Mouse (Mus musculus): ENCODE results near the gene Bbs2.

The Bbs2 gene

DNA sequence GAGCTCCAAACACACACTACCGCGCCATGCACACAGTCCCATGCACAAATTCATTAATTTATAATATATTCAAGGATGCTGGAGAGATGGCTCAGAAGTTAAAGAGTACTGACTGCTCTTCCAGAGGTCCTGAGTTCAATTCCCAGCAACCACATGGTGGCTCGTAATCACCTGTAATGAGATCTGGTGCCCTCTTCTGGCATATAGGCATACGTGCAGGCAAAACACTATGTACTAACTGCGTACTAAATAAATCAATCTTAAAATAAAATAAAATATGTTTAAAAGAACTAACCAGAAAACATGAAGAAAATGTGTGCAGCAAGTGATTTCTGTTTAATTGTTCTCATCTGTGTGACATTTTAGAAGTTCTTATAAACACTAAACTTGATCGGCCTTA, 4.4 kb downstream of the Bbs2 start:
- DNase-seq, result no peak

DNA sequence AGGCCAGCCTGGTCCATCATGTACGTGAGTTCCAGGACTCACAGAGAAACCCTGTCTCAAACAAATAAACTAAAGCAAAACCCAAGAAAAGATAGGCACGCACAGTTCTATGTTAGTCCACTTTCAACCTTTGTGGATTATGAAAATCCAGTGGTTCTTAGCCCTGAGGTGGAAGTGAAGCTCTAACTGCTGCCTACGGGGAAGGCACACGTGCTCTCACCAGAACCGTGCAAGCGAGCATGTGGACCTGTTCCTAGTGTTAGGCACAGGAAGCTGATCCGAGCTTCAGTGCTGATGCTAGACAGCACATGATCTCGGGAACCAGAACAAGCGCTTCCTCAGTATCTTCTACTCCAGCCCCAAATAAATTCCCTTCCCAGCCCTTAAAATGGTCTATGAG, 5.9 kb downstream of the Bbs2 start:
- DNase-seq, result no peak

DNA sequence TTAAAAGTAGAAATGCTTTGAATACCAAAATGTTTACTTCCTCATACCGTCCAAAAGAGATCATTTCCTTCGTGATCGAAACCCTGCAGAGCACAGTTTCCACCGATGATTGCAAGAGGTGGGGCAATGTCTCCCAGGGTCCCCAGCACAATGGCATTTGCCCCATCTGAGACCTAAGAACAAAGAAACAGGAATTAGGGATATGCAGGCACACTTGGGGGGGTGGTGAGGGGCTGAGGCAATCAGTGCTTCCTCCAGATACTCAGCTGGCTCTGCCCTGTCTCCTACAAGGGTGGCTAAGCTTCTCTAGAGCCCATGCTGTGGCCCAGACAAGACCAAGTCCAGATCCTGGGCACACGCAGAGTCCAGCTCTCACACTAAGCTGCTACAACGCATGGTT, 9.0 kb downstream of the Bbs2 start:
- DNase-seq, result no peak

DNA sequence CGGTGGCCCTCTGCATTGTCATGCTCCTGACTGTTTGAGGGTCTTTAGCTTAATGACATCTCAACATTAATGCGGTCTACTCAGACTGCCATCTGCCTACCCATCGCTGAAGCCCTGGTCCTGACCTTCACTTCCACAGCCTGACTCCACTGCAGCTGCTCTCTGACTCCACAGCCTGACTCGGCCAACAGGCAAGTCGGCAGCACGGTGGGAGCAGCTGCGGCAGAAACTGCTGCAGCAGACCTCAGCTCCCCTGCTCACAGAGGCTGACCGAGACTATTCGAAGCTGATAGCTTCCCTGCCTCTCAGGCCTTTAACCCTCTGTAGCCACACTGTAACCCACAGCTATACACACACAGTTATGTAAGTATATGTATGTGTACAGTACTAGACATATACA, 10.8 kb downstream of the Bbs2 start:
- DNase-seq, result no peak

DNA sequence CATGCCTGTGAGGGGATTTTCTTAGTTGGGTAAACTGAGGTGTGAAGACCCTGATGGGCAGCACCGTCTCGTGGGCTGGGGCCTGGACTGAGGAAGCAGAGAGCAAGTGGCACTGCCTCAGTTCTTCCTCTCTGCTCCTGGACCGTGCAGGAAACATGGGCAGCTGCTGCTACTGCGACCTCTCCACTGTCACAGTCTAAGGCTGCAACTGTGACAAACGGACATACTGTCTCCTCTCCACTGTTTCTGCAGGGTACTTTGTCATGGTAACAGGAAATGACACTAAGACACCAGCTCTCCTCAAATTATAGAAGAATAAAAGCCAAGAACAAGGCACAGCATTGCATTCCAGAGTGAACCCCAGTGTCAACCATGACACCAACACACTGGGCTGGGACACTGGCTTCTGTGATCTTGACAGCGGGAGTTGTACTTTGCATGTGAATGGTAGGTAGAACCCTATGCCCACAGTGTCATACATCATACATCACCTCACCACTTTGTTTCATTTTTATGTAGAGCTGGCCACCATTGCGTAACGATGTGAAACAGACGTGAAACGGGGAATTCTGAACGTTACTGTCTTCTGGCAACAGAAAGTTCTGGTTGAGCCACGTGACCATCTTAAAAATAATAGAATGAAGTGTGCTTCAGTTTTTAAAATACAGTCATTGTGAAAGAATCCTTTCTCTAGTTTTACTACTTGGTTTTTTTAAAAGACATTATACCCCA, 22.1 kb downstream of the Bbs2 start:
- no peak for DNase-seq

DNA sequence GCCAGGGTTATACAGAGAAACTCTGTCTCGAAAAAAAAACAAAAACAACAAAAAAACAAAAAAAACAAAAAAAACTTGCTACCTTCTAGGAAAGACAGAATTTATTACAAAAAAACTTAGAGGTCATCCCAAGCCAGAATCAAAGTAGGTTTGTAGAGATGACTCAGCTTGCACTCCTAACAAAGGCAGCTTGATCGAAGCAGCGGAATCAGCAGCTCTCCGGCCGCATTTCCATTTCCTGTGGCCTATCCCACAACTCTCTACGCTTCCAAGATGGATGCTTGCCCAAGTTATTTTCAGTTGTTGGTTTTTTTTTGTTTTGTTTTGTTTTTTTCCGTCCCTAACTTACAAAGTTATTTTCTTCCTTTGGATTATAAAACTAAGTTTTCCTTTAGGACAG, 29.9 kb downstream of the Bbs2 start:
- no peak for DNase-seq

DNA sequence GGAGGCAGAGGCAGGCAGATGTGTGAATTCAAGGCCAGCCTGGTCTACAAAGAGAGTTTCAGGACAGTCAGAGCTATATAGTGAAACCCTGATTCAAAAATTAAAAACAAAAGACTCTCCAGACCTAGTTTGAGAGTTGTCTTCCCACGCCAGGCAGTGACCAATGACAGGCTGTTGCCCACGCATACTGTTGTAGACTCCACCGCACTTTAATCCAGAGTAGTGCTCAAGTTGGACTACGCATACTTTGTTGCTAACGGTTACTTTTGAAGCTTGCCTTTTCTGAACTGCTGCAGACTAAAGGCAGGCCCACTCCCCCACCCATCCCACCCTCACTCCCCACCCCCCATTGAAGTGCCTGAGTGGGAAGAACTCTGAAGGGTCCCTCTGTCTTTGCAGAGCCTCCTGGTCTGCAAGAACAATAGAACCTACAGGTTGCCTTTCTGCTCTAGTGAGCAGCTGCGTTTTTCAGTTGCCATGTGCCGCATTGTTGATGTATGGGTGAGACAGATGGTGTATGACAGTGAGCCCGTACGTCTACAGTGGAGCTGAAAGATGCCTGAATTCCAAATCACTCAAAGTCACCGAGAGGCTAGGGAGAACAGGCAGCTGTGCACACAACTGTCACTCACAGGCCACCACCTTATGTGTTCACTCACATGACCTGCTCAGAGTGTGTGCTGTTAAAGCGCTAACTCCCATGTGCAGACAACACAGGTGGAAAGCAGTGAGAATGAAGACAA, 32.4 kb downstream of the Bbs2 start:
- DNase-seq, result no peak

DNA sequence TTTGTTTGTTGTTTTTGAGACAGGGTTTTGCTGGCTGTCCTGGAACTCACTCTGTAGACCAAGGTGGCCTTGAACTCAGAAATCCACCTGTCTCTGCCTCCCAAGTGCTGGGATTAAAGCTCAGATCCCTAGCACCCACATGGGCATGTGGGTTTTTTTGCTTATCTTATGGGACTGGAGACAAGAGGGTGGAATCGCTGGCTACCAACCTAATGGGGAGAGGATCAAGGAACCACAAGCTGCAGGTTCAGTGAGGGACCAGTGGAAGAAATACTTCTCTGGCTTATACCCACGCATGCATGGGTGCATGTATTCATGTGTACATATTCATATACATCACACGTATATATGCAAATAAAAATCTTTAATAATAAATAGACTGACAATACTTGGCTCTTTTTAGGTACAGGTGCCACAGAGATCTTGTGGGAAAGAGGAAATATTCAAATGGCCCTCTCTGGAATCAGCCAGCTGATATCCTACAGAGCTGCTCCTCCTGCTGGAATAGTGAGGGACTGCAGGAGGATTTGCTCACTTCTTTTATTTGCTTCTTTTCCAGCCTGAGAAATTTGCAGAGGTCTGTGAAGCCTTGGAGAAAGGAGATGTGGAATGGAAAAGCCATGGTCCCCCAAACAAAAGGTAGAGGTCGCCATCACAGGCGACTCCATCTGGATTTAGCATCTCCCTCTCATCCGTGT, 41.4 kb downstream of the Bbs2 start:
- DNase-seq, result peak; percentile 17 to 21

DNA sequence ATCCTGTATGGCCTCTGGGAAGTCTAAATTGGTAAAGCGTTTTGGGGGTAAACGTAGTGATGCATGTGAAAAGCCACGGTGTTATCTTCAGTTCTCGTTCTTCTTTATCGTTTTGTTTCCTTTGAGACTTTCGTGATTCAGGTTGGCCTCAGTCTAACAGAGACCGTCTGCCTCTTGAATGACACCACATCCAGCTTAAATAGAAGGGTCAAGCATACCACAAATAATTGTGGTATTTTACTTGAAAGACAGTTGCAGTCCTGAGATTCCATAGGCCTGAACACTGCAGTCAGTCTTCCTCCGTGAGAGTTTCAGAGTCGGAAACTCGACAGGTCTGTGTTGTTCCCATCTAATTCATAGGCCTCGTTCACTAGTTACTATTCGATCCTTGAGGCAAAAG, 46.0 kb downstream of the Bbs2 start:
- no peak for DNase-seq

DNA sequence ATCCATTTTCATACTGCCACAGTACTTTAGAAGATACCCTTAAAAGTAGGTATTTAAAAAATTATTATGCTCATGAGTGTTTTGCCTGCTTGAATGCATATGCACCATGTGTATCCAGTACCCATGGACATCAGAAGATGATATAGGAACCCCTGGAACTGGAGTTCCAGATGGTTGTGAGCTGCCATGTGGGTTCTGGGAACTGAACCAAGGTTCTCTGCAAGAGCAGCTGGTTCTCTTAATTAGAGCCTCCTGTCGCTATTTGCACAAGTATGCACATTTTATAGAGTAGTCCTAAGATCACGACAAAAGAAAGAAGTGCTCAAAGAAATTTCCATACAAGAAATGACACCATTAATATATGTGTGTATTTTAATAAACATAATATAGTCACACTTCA, 50.9 kb downstream of the Bbs2 start:
- DNase-seq, result no peak

DNA sequence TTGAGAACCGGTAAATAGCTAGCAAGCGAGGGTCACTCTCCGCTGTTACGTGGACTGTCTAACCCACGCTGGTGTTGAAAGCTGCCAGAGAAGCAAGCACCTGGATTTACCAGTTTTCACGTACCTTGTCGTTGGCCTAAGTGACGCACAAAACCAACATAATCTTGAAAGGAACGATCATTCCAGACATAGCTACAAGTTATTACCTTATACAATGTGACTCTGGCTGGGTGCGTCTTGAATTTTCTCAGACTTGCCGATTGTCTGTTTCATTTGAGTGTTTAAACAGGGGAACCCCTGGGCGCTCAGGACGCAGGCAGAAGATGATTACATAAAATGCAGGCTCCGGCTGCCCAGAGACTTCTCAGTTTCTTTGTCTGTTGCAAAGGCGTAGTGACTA, 60.9 kb downstream of the Bbs2 start:
- DNase-seq, result peak; percentile 17 to 55

DNA sequence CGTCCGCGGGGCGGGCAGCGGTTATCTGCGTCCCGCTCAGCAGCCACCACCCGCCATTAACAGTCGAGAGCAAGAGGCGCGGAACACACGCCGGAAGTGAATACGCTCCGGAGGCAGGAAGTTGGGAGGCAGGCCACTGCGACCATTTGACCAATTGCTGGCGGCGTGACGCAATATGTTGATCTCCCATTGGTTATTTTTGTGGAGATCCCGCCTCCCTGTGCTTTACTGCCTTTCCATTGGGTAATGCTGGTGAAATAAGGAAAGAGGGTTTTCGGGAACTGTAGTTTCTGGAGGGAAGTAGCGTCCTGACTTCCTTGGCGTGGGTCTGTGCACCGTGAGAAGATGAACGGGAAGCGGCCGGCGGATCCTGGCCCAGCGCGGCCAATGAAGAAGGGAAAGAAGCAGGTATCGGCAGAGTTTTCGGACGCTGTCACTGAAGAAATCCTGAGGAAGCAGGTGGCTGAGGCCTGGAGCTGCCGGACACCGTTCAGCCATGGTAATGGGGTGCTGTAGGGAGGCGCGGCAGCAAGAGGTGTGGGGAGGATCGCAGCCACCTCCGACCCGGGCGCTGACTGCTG, 61.7 kb downstream of the Bbs2 start, which contains the start of the genes Nudt21 and Ogfod1:
Gene Nudt21, minus strand, starts transcription at position 88 of the 581 bp plus-strand sequence.
Gene Ogfod1, plus strand, starts transcription at position 255 of the 581 bp plus-strand sequence.
- peak; percentile 95 to 96 for DNase-seq

DNA sequence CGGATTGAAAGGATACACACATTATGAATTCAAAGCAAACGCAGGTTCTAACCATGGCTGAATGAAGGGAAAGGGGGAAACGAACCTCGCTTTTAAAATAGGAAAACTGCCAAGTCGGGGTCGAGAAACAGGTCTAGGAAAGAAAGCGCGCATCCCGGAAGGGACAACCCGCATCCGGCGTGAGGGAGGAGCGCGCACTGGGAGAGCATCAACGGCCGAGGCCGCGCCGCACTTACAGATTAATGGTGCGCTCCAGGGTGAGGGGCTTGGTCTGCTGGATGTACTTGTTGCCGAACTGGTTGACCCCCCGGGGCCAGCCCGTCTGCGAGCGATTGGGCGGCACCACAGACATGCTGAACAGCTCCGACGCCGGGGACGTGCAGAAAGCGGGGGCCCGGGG, 62.2 kb downstream of the Bbs2 start:
- peak; percentile 53 to 61 for DNase-seq

DNA sequence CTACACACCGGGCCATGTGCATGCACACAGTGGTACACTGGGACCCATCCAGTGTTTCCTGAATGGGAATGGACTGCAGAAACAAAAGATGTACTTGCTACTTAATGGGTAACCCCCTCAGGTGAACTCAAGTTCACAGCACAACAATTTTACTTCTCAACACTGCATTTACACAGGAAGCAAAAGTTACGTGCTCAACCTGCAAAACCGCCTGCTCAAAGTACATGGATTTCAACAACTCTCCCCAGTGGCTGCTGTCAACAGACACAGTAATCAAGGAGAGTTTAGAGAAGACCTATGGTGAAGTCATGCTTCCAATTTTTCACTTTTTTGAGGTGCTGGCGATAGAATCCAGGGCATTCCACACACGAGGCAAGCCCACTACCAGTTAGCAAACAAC, 63.5 kb downstream of the Bbs2 start:
- DNase-seq, result no peak

DNA sequence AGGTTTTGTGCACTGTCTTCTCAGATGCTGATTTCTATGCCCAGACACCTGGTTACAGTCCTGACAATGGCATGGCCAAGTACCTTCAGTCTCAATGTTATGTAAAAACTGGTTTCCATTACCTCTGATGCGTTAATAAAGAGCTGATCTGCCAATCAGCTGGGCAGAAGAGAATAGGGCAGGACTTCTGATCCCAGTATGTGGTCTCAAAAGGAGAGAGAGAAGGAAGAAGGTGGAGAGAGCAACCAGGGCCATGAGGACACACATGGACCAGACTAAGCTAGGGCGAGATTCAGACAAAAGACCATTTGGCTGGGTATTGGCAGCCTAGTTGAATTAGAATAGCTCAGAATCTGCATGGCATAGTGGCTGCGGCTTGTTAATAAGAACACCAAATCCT, 65.1 kb downstream of the Bbs2 start:
- no peak for DNase-seq

DNA sequence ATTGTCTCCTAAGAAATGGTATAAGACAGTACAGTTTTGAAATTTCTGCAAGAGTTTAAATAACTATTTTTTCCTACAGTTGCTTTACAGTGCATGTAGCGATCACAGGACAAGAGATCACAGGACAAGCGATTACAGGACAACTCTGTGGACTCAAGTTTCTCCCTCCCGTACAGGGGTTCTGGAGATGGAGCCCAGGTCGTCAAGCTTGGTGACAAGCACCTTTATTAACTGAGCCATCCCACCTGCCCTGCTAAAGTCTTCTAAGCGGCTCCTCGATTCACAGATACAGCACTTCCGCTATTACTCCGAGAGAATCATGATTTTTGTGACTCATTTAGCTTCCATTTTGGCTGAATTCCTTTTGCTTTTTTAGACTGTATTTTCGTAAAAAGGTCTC, 69.0 kb downstream of the Bbs2 start:
- no peak for DNase-seq

DNA sequence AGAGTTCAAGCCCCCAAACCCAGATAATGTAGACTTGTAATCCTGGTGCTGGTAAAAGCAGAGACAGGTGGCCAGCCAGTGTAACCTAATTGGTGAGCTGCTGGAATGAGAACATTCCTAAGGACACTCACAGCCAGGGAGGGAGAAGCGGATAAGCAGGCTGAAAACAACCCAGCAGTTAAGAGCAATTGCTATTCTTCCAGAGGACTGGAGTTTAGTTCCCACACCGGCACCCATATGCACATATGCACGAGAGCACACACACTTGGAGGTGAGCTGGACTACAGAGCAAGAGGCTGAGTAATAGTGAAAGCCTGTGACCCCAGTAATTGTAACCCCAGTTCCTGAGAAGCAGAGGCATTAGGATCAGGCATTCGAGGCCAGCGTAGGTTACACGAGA, 74.8 kb downstream of the Bbs2 start:
- no peak for DNase-seq

Measured in lung, adult 18-20 months (tissue).